Mouse (Mus musculus) erythroblast, embryonic 14.5 days (primary cell): ENCODE measurements around the gene Zkscan2.

ENCODE experiments used
- GATA1 ChIP-seq: IDR thresholded peaks from 2 replicates; pipeline ENCODE4 v1.6.1; 2012; ENCODE audit warnings: low read length, inconsistent platforms, mixed read lengths
- TAL1 ChIP-seq: IDR thresholded peaks from 3 replicates; pipeline ENCODE4 v1.6.1; 2012; ENCODE audit warnings: low read length, inconsistent platforms, mixed read lengths

DNA sequence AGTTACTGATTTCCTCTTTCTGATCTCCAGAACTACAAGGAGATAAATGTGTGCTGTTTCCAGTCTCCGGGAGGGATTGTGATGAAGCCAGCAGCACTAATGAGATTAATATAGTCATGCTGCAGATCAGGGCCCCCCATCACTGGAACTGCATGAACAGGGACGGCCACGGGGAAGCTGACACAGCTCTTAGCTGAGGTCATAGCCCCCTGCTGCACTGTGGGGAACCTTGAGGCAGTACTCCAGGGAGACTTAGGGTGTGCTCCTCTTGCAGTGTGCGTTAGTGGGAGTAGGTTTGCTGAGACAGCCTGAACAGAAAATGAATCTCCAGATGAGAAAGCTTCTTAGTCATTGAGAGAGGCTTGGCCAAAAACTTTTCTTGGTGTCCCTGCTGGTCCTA, 69.0 kb downstream of the Zkscan2 start:
- TF ChIP-seq GATA1, result no peak
- no peak for TF ChIP-seq TAL1
